31 mouse cellular contexts compared by ENCODE assay signal in genomic region chr7:140848591-140848990, GRCm38 (mm10). TPM values are rescaled to one million over a fixed set of nuclear protein-coding genes. Genes with fewer than 3 reads are reported as not detected.
"Had no signal": no experiment of that assay in that cellular context is flagged by ENCODE, and none has a peak within 500 bp of the region (broad histone marks: within the 10 kb centered on the region; RNA-seq: fewer than 3 reads in every experiment).

No protein-coding gene starts in this region.

- H3K9me3 ChIP-seq: heart, embryonic 13.5 days; heart, embryonic 15.5 days; hindbrain, embryonic 10.5 days; hindbrain, embryonic 12.5 days; intestine, embryonic 15.5 days; limb, embryonic 10.5 days; limb, embryonic 12.5 days had no signal

- H3K9ac ChIP-seq: heart, embryonic 15.5 days; hindbrain, embryonic 12.5 days; hindbrain, embryonic 14.5 days; intestine, embryonic 15.5 days had no signal

- H3K4me2 ChIP-seq: heart, embryonic 11.5 days; heart, embryonic 13.5 days; heart, embryonic 15.5 days; hindbrain, embryonic 12.5 days; hindbrain, embryonic 14.5 days; intestine, embryonic 15.5 days; limb, embryonic 12.5 days had no signal

- H3K4me1 ChIP-seq: hindbrain, embryonic 12.5 days; limb, embryonic 12.5 days had no signal

- DNase-seq: gastrocnemius, postnatal 10 days; gastrocnemius, postnatal 25 days; heart, adult 2 months; liver had no signal

- ATAC-seq: forebrain, embryonic 16.5 days; inflammation-experienced regulatory T-cells, adult 6 months; intestine, embryonic 15.5 days; intestine, postnatal 0 days had no signal

- H3K27ac ChIP-seq: gastrocnemius, adult 2 months; heart, adult 2 months; heart, embryonic 13.5 days; hindbrain, embryonic 10.5 days; hindbrain, embryonic 12.5 days; hindbrain, embryonic 14.5 days; intestine, embryonic 15.5 days; layer of hippocampus, adult 2 months; left cerebral cortex, adult 2 months; limb, embryonic 10.5 days; limb, embryonic 12.5 days had no signal

- H3K4me3 ChIP-seq: gastrocnemius, adult 2 months; heart, adult 2 months; heart, embryonic 13.5 days; heart, embryonic 15.5 days; hindbrain, embryonic 10.5 days; hindbrain, embryonic 12.5 days; intestine, embryonic 15.5 days; layer of hippocampus, adult 2 months; left cerebral cortex, adult 2 months; limb, embryonic 10.5 days; limb, embryonic 12.5 days had no signal

RNA-seq across cellular contexts. Expression of gene Odf3, which starts 1.0 kb away (rescaled TPM):
- total RNA-seq: gastrocnemius, adult 2 months; gastrocnemius, postnatal 10 days; gastrocnemius, postnatal 25 days; gastrocnemius, postnatal 4 days; granulocyte monocyte progenitor cell, adult 5-6 weeks; heart, adult 2 months; heart, postnatal 25 days; heart, postnatal 4 days; layer of hippocampus, adult 2 months; layer of hippocampus, postnatal 10 days; layer of hippocampus, postnatal 25 days; left cerebral cortex, adult 2 months; left cerebral cortex, postnatal 14 days; left cerebral cortex, postnatal 36 days had no signal
- polyA plus RNA-seq: forebrain, embryonic 16.5 days; heart, embryonic 11.5 days; heart, embryonic 15.5 days; heart, postnatal 0 days; hindbrain, embryonic 10.5 days; hindbrain, embryonic 12.5 days; hindbrain, embryonic 14.5 days; inflammation-experienced regulatory T-cells, adult 6 months; intestine, embryonic 15.5 days; intestine, postnatal 0 days; kidney, embryonic 14.5 days; limb, embryonic 10.5 days; limb, embryonic 12.5 days had no signal

RNA-seq across cellular contexts. Expression of gene Scgb1c1, which starts 3.2 kb away (rescaled TPM):
- total RNA-seq: gastrocnemius, adult 2 months; gastrocnemius, postnatal 10 days; gastrocnemius, postnatal 25 days; gastrocnemius, postnatal 4 days; granulocyte monocyte progenitor cell, adult 5-6 weeks; layer of hippocampus, adult 2 months; layer of hippocampus, postnatal 10 days; layer of hippocampus, postnatal 25 days; left cerebral cortex, adult 2 months; left cerebral cortex, postnatal 14 days; left cerebral cortex, postnatal 36 days had no signal
- polyA plus RNA-seq: forebrain, embryonic 16.5 days; heart, embryonic 11.5 days; heart, embryonic 13.5 days; heart, embryonic 15.5 days; hindbrain, embryonic 10.5 days; hindbrain, embryonic 12.5 days; hindbrain, embryonic 14.5 days; inflammation-experienced regulatory T-cells, adult 6 months; intestine, embryonic 15.5 days; intestine, postnatal 0 days; kidney, embryonic 14.5 days; kidney, embryonic 16.5 days; limb, embryonic 10.5 days; limb, embryonic 12.5 days; limb, embryonic 14.5 days had no signal

RNA-seq across cellular contexts. Expression of gene Gm45785, which starts 7.5 kb away (rescaled TPM):
- total RNA-seq: gastrocnemius, adult 2 months; gastrocnemius, postnatal 10 days; gastrocnemius, postnatal 25 days; gastrocnemius, postnatal 4 days; granulocyte monocyte progenitor cell, adult 5-6 weeks; heart, adult 2 months; heart, postnatal 25 days; layer of hippocampus, postnatal 25 days had no signal
- polyA plus RNA-seq: forebrain, embryonic 16.5 days; heart, adult 2 months; heart, embryonic 11.5 days; heart, embryonic 13.5 days; heart, embryonic 15.5 days; heart, postnatal 0 days; hindbrain, embryonic 10.5 days; hindbrain, embryonic 12.5 days; hindbrain, embryonic 14.5 days; inflammation-experienced regulatory T-cells, adult 6 months; intestine, embryonic 15.5 days; intestine, postnatal 0 days; kidney, embryonic 14.5 days; kidney, embryonic 16.5 days; limb, embryonic 10.5 days; limb, embryonic 14.5 days had no signal
